Mouse (Mus musculus): ENCODE measurements at regions not wholly inside any gene's neighbourhood (a gene's known extent, or its start where the extent isn't known, plus 50 kb on each side); places are given as distances from the start of the nearest gene placed in this dataset.

GRCm38 (mm10) chr15:51285334-51285733 lies 2599.4 kb upstream of the Gm7489 start:
- TF ChIP-seq POLR2A (IDR thresholded peaks at IDR 0.05; ENCODE audit: low read depth, low read length): no peak
- TF ChIP-seq CTCF (IDR thresholded peaks at IDR 0.05; ENCODE audit: borderline replicate concordance, insufficient read depth, low read length): no peak
- Histone ChIP-seq H3K4me3 (ENCODE audit: insufficient read depth, low read length) (no peak overlapping the region), H3K4me1 (ENCODE audit: control insufficient read depth, insufficient read depth, low read length) (no peaks in the 10 kb centered on the region), H3K27ac (ENCODE audit: insufficient read depth, low read length) (no peak overlapping the region)

- no peak overlapping the region for H3K4me3 ChIP-seq (ENCODE audit: insufficient read depth, low read length)
- no peak overlapping the region for H3K27ac ChIP-seq (ENCODE audit: insufficient read depth, low read length)
- no peak for TF ChIP-seq POLR2A (IDR thresholded peaks at IDR 0.05; ENCODE audit: low read depth, low read length)
- TF ChIP-seq CTCF (IDR thresholded peaks at IDR 0.05; ENCODE audit: borderline replicate concordance, insufficient read depth, low read length): no peak
- no peaks in the 10 kb centered on the region for H3K4me1 ChIP-seq (ENCODE audit: control insufficient read depth, insufficient read depth, low read length)
Measured at GRCm38 (mm10) chr15:51286352-51286751, 2598.4 kb upstream of the Gm7489 start.

- H3K4me3 ChIP-seq (ENCODE audit: insufficient read depth, low read length): no peak overlapping the region
- TF ChIP-seq CTCF (IDR thresholded peaks at IDR 0.05; ENCODE audit: borderline replicate concordance, insufficient read depth, low read length) (no peak), POLR2A (IDR thresholded peaks at IDR 0.05; ENCODE audit: low read depth, low read length) (no peak)
- H3K27ac ChIP-seq (ENCODE audit: insufficient read depth, low read length): no peak overlapping the region
- no peaks in the 10 kb centered on the region for H3K4me1 ChIP-seq (ENCODE audit: control insufficient read depth, insufficient read depth, low read length)
Measured at GRCm38 (mm10) chr15:51288911-51289432, 2595.7 kb upstream of the Gm7489 start.

GRCm38 (mm10) chr15:51289916-51290315 lies 2594.8 kb upstream of the Gm7489 start:
- Histone ChIP-seq H3K4me3 (ENCODE audit: insufficient read depth, low read length) (no peak overlapping the region), H3K4me1 (ENCODE audit: control insufficient read depth, insufficient read depth, low read length) (no peaks in the 10 kb centered on the region), H3K27ac (ENCODE audit: insufficient read depth, low read length) (no peak overlapping the region)
- TF ChIP-seq CTCF (IDR thresholded peaks at IDR 0.05; ENCODE audit: borderline replicate concordance, insufficient read depth, low read length) (no peak), POLR2A (IDR thresholded peaks at IDR 0.05; ENCODE audit: low read depth, low read length) (no peak)

- no peak overlapping the region for H3K4me3 ChIP-seq (ENCODE audit: insufficient read depth, low read length)
- H3K27ac ChIP-seq (ENCODE audit: insufficient read depth, low read length): no peak overlapping the region
- TF ChIP-seq POLR2A (IDR thresholded peaks at IDR 0.05; ENCODE audit: low read depth, low read length): no peak
- TF ChIP-seq CTCF (IDR thresholded peaks at IDR 0.05; ENCODE audit: borderline replicate concordance, insufficient read depth, low read length): no peak
- no peaks in the 10 kb centered on the region for H3K4me1 ChIP-seq (ENCODE audit: control insufficient read depth, insufficient read depth, low read length)
Measured at GRCm38 (mm10) chr15:51291183-51291582, 2593.5 kb upstream of the Gm7489 start.

- no peak for TF ChIP-seq POLR2A (IDR thresholded peaks at IDR 0.05; ENCODE audit: low read depth, low read length)
- no peak for TF ChIP-seq CTCF (IDR thresholded peaks at IDR 0.05; ENCODE audit: borderline replicate concordance, insufficient read depth, low read length)
- Histone ChIP-seq H3K4me1 (ENCODE audit: control insufficient read depth, insufficient read depth, low read length) (no peaks in the 10 kb centered on the region), H3K27ac (ENCODE audit: insufficient read depth, low read length) (no peak overlapping the region), H3K4me3 (ENCODE audit: insufficient read depth, low read length) (no peak overlapping the region)
Measured at GRCm38 (mm10) chr15:51296841-51297240, 2587.9 kb upstream of the Gm7489 start.

- H3K4me3 ChIP-seq (ENCODE audit: insufficient read depth, low read length): no peak overlapping the region
- no peaks in the 10 kb centered on the region for H3K4me1 ChIP-seq (ENCODE audit: control insufficient read depth, insufficient read depth, low read length)
- H3K27ac ChIP-seq (ENCODE audit: insufficient read depth, low read length): no peak overlapping the region
- TF ChIP-seq POLR2A (IDR thresholded peaks at IDR 0.05; ENCODE audit: low read depth, low read length) (no peak), CTCF (IDR thresholded peaks at IDR 0.05; ENCODE audit: borderline replicate concordance, insufficient read depth, low read length) (no peak)
Measured at GRCm38 (mm10) chr15:51318072-51318471, 2566.6 kb upstream of the Gm7489 start.

- Histone ChIP-seq H3K4me1 (ENCODE audit: control insufficient read depth, insufficient read depth, low read length) (no peaks in the 10 kb centered on the region), H3K27ac (ENCODE audit: insufficient read depth, low read length) (no peak overlapping the region), H3K4me3 (ENCODE audit: insufficient read depth, low read length) (no peak overlapping the region)
- TF ChIP-seq POLR2A (IDR thresholded peaks at IDR 0.05; ENCODE audit: low read depth, low read length) (no peak), CTCF (IDR thresholded peaks at IDR 0.05; ENCODE audit: borderline replicate concordance, insufficient read depth, low read length) (no peak)
Measured at GRCm38 (mm10) chr15:51318760-51319159, 2565.9 kb upstream of the Gm7489 start.

- Histone ChIP-seq H3K27ac (ENCODE audit: insufficient read depth, low read length) (no peak overlapping the region), H3K4me3 (ENCODE audit: insufficient read depth, low read length) (no peak overlapping the region)
- TF ChIP-seq CTCF (IDR thresholded peaks at IDR 0.05; ENCODE audit: borderline replicate concordance, insufficient read depth, low read length): no peak
- no peak for TF ChIP-seq POLR2A (IDR thresholded peaks at IDR 0.05; ENCODE audit: low read depth, low read length)
Measured at GRCm38 (mm10) chr15:51320366-51320894, 2564.3 kb upstream of the Gm7489 start.

GRCm38 (mm10) chr15:51323284-51323683 lies 2561.4 kb upstream of the Gm7489 start:
- Histone ChIP-seq H3K4me3 (ENCODE audit: insufficient read depth, low read length) (no peak overlapping the region), H3K27ac (ENCODE audit: insufficient read depth, low read length) (no peak overlapping the region), H3K4me1 (ENCODE audit: control insufficient read depth, insufficient read depth, low read length) (no peaks in the 10 kb centered on the region; the same call in 1 of the 2 replicates)
- TF ChIP-seq CTCF (IDR thresholded peaks at IDR 0.05; ENCODE audit: borderline replicate concordance, insufficient read depth, low read length): no peak
- no peak for TF ChIP-seq POLR2A (IDR thresholded peaks at IDR 0.05; ENCODE audit: low read depth, low read length)

More at GRCm38 (mm10) chr15:51320366-51320894, 2564.3 kb upstream of the Gm7489 start:
- no peaks in the 10 kb centered on the region for H3K4me1 ChIP-seq (ENCODE audit: control insufficient read depth, insufficient read depth, low read length)

Data from embryonic fibroblast, embryonic 13.5 days (primary cell).